Mouse (Mus musculus) layer of hippocampus, adult 9-11 months (tissue): ENCODE results near the gene Fndc3b.
"Not testable (repeated sequence)": the region's sequence is repeated elsewhere in the genome, so short reads cannot be mapped to it uniquely, and the experiment has no call there.

ENCODE experiments used
- DNase-seq: peaks from one replicate; pipeline ENCODE4 v3.0.0; 2022

Gene Fndc3b

DNA sequence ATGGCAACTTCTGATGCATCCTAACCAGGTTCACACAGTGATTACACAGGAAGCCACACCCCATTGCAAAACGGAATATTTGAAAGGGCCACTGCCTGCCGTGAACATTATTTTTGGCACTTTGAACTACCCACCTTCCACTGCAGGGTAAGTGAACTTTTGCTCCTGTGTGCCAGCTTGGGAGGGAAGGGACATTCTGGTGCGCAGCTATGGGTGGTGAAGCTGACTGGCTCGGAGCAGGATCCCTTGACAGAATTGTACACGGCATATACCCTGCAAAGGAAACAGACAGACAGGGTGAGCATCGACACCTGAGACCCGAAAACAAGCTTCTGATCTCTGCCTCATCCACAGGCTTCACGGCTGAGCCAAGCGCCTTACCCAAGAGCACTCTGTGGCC is 220.2 kb downstream of the Fndc3b start:
- DNase-seq, result no peak

GRCm38 (mm10) chr3:27489550-27489949 is 221.6 kb downstream of the Fndc3b start:
- no peak for DNase-seq

DNA sequence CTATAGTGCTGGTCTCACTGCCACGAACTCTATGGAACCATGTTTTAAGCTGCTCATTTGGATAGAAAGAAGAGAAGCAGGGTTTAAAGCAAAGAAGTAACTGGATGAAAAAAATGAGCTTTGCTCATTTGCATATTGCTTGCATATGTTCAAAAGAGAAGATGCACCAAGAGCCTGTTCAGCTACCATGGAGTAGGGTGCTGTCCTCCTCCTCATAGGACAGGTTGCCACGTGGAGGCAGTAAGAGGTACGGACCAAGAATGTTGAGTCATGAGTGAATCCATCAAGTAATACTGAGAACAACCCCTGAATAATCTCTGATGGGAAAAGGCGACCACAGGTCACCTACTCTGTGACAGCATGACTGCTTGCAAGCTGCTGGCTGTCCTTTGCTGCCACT is 226.0 kb downstream of the Fndc3b start:
- DNase-seq, result no peak

DNA sequence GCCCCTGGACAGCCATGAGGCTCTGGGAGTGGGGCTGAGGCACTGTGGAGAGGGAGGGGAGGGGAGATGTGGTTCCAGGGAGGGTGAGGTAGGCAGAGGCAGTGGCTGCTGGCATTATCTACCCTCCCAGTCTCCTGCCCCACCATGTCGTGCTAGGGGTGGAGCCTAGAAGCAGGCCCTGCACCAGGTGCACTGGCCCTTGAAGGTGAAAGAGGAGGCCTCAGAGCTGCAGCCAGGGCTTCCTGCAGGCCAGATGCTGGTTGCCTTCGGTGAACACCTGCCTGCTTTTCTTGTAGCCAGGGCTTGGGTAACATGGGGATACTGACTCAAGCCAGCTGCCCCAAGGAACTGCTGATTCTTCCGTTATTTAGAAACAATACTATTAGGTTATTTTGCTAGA is 226.4 kb downstream of the Fndc3b start:
- DNase-seq, result no peak

- DNase-seq, result no peak
Measured at GRCm38 (mm10) chr3:27483762-27484161, 227.3 kb downstream of the Fndc3b start.

DNA sequence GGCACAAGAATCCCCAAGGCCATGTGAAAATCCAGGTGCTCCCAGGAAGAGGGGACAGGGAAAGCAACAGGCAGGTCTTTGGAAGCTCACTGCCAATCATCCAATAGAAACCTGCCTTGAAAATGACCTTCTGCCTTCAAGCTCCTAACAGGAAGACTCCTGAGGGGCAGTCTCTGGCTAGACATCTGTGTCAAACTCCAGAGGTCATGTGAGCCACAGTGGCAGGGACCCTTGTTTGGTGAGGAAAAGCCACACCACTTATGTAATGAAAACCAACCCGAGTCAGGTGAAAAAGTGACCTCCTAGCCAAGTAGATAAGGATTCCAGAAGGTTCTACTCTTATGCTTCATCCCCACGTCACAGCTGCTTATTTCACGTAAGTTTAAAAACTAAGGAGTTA is 227.8 kb downstream of the Fndc3b start:
- DNase-seq, result no peak

GRCm38 (mm10) chr3:27481738-27482137 is 229.4 kb downstream of the Fndc3b start:
- DNase-seq, result no peak

DNA sequence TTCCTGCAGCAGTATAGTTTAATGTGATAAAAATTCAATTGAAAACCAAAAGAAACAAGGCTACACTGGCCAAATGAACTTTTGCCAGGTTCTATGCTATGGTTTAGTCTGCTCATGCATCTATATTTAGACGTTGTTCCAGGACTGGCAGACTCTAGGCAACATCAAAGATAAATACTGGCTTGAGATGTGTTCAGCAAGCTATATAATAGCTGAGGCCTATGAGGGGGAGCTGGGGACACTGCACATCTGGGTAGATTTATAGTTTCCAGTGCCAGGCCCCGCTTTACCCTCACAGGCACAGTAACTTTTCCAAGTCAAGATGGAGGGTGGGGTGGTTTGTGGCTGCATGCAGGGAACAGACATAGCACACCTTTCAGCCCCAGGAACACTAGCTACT is 231.7 kb downstream of the Fndc3b start:
- DNase-seq, result no peak

DNA sequence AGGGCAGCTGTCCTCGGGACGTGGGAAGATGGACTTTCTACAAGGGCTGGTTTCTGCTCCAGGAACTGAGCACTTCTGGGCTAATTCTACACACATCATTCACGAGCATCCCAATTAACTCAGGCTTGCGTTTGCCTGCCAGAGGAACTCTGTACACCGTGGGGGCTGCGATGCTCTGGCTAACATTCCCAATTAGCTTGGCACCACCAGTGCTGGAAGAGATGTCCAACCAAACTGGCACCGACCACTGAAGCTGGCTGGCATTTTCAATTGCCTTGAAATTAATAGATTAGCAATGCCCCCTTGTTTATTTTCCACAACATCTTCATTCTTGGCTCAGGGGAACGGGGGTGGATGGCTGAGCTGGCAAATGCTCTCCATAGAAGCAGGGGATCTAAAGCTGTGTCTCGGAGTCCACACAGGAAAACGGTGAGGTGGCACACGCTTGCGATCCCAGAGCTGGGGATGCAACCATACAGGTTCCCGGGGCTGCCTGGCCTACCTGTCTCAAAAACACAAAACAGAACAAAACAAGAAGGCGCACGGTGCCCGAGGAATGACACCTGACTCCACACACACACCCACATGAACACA is 232.4 kb downstream of the Fndc3b start:
- DNase-seq, result peak; percentile 61

GRCm38 (mm10) chr3:27477749-27478148 is 233.4 kb downstream of the Fndc3b start:
- DNase-seq, result not testable (repeated sequence)

DNA sequence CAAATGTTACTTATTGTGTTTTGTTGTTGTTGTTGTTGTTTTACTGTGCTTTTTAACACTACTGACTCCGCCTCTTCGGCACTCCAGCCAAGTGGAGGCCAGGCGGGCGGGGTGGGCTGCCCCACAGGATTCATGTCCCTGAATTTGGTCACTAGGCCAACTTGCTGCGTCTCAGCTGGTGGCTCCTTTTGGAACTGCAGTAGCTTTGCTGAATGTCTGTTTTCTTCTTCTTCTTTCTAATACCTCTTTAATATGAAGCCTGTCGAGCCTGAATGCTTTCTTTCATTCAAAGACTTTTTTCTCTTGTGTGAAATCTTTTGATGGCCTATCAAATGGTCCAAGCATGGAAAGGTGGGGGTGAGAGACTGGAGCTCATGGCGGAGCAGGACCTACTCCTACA is 235.2 kb downstream of the Fndc3b start:
- no peak for DNase-seq

DNA sequence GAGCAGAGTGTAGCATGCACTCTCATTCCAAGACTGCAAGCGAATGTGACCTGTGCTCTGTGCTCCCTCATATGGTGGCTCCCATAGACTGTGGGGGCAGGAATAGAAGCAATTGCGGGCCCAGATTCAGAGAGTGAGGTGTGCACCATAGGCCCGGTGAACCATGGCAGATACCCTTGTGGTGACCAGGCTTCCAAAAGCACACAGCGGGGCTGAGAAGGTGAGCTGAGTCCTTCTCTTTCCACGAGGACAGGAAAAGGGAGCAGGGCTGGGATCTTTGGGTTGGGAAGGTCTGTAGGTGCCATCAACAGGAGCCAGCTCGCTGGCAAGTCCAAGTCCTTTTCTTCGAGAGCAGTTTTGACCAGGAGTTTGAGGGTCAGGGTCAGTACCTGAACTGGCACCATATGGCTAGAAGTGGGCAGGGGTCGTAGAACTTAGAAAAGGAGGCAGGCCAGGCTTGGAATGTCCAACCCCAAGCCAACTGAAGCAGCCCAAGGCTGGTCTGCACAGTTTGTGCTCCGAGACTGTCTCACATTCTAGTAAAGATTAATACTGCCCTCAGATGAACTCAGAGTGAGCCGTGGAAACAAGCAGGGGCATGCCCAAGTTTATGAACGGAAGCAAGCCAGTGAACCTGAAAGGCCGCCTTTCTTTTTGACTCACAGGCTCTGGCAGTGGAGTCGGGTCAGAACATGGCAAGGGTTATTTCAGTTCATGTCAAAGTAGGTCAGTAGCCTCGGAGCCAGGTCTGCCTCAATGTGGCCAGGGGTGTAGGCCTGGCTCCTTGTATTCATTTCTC is 237.1 kb downstream of the Fndc3b start:
- no peak for DNase-seq

GRCm38 (mm10) chr3:27472846-27473245 is 238.3 kb downstream of the Fndc3b start:
- no peak for DNase-seq

- no peak for DNase-seq
Measured at GRCm38 (mm10) chr3:27470781-27471180, 240.3 kb downstream of the Fndc3b start.

GRCm38 (mm10) chr3:27469971-27470370 is 241.1 kb downstream of the Fndc3b start:
- DNase-seq, result no peak

GRCm38 (mm10) chr3:27467505-27468020 is 243.5 kb downstream of the Fndc3b start:
- no peak for DNase-seq

GRCm38 (mm10) chr3:27466297-27466901 is 244.7 kb downstream of the Fndc3b start:
- peak; percentile 33 for DNase-seq

GRCm38 (mm10) chr3:27463373-27463772 is 247.7 kb downstream of the Fndc3b start:
- no peak for DNase-seq

DNA sequence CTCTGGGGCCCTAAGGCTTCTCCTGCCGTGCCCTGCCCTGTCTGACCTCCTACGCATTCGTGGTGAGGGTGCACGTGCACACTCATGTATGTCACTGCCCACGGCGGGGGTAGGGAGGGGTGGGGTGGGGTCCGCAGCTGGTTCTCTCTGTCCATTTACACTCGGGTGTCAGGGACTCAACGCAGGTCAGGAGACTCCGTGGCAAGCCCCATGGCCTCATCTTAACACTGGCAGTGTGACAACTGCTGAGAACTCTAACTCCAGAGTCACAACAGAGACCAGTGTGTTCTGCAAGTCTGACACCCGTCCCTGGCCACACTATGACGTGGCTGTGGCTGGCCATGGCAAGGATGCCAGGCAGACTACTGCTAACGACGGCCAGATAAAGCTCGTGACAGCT is 248.2 kb downstream of the Fndc3b start:
- no peak for DNase-seq

DNA sequence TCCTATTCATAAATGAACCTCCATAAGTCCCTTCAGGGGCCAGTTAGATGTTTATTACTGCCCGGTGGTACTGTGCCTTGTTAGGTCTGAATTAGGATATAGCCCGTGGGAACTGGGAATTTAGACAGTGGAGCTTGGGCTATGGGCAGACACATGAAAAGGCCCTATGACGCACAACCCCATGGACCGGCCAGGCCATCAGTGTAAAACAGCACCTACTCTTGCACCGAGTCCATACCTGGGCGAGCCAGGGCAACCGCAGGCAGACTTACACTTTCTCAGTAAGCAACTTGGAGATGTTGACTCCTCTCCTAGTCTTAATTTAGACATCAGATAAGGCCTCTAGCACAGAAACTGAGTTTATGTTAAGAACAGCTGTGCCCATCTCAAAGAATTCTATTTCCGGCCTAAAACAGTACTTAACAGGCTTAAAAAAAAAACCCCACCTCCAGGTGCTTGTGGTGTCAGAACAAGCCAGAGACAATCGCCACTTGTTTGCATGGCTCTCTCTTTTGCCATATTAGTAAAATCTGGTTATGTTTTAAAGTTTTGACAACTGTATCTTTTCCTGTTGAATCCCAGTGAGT is 248.7 kb downstream of the Fndc3b start:
- DNase-seq, result no peak

GRCm38 (mm10) chr3:27461861-27462260 is 249.2 kb downstream of the Fndc3b start:
- DNase-seq, result no peak

DNA sequence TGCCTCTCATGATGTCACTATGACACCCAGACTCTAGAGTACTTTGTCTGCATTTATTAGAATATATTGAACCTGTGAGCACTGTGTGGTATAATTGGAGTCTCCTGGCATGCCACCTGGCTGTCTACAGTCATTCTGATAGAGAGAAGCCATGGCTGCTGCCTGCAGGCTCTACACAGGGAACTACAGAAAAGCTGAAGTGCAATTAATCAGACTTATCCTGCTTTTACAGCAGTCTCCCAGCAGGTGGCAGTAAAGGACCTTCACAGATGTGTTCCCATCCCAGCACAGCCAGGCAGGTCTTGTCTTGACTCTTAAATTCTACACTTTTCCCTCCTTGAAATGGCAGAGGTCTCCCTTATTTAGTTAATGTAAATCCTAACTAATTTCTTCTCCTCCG is 250.1 kb downstream of the Fndc3b start:
- DNase-seq, result peak; percentile 81

- no peak for DNase-seq
Measured at GRCm38 (mm10) chr3:27458416-27458815, 252.7 kb downstream of the Fndc3b start.

DNA sequence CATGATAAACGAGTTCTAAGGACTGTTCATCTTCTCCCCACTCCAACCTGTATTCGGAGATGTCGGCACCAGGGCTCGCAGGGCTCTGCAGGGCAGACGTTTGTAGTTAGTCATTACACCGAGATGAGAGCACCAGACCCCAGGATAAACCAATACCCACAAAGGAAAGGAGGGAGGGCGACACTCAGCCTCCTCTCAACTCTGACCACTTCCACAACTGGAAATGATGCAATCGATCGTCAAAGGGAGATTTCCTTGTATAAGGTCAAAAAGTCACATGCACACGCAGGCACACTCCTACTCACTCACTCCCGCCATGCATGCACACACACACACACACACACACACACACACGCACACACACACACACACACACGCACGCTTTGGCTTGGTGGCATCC is 254.6 kb downstream of the Fndc3b start:
- DNase-seq, result no peak
